Mouse (Mus musculus) gastrocnemius, postnatal 25 days (tissue): ENCODE results near the gene Rgs2. TPM values are rescaled to one million over a fixed set of nuclear protein-coding genes. Genes with fewer than 3 reads are reported as not detected.

Experiments
- DNase-seq: peaks from one replicate; pipeline ENCODE4 v3.0.0; 2022
- long read RNA-seq, 2 experiments: library from polyadenylated mRNA; stranded (forward); transcript quantifications; one replicate each; pipeline ENCODE4 v2.0.0; 2021
- total RNA-seq, 2 experiments: library from RNA; stranded (reverse); gene quantifications; 1 replicate in 1 of 2; 2 replicates in 1 of 2; pipeline ENCODE4 v1.2.3; 2021

Gene Rgs2
- total RNA-seq, result 1 to 10 TPM; 7.2 to 7.4 TPM
- long read RNA-seq, experiment 1, result 0 reads
- long read RNA-seq, experiment 2, partial matches to known transcripts, result 1 of 1 reads
- long read RNA-seq, experiment 2, other reads (novel, unspliced or antisense), result 0 of 1 reads

DNA sequence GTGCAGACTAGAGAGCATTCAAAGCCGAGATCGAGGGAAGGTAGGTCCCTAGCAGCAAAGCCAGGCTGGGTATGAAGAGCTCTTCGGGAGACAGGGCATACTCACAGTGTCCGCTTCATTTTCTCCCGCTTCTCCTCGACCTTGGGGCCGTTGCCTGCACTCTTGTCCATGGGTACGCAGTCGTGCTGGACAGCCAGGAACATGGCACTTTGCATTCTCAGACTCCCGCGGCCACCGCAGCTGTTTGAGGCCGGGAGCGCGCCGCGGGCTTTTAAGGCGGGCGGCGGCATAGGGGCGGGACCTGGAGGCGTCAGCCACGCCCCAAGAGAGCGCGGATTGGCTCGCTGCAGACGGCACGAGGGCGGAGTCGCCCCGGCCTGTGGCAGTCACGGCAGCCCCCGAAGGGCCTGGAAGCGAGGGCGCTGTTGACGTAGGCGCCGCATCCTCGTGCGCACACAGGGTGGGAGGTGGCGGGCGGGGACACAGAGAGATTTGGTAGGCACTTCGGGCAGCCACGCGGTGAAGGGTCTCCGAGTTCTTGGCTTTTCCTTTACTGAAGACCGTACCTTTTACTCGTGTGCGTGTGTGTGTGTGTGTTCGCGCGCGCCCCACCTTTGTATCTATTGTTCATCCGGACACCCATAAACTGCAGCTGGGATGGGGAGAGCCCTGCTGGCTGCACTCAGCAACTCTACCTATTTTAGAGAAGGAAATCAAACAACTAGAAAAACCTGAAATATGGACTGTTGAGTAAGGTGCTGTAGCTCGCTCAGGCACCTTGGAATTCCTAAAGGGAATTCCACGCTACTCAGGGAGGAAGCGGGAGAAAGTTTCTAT lies at the start of gene Rgs2:
Rgs2 (minus strand) TSS at position 258 of the 837 bp plus-strand sequence.
- peak; percentile 94 for DNase-seq

DNA sequence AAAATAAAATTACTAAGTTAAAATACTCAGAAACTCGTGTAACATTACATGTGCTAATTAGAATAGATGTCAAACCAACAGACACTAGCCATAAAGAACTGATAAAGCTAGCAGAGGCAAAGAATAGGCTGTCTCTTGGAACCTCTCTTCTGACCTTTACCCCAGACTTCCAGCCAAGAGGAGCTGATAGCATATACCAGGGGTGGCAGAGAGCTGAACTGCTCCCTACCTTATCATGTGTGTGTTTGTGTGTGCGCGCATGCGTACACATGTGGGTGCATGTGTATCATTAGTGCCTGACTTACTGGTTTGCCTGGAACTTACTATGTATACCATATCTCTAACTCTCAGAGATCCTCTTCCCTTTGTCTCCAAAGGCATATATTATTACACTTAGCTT lies 49.4 kb upstream of the Rgs2 start:
- no peak for DNase-seq

DNA sequence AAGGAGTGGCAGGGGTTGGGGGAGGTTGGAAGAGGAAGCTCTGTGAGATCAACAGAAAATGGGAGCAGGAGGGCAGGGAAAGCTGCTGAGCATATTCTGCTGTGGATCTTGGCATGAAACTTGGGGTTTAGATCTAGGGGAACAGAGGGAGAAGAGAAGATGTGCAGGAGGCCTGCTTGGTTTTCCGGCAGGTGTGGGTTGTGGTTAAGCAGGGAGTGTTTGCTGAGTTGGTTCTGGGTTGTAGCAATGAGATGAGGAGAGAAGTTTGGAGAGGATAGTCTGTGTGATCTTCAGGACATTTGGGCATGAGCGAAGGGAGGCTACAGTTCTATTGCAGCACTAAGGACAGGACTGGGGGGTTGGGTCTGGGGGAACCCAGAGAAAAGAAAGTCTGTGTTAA lies 37.9 kb upstream of the Rgs2 start:
- DNase-seq, result no peak

DNA sequence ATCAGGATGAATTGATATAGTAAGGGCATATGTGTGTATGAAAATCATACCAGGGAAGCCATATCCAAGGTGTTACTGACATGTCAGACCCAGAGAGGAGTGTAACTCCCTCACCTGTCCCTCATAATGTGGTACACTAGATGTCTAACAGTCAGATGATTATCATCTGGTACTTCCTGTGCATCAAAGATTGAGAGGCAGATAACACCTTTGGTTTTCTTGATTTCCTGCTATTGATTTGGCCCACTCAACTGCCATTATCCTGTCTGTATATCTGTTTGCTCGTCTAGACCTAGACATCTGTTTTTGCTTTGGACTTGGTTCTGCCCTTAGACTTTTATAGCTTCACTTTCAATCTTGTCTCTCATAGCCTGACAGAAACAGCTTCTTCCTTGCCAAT lies 29.5 kb upstream of the Rgs2 start:
- DNase-seq, result no peak

DNA sequence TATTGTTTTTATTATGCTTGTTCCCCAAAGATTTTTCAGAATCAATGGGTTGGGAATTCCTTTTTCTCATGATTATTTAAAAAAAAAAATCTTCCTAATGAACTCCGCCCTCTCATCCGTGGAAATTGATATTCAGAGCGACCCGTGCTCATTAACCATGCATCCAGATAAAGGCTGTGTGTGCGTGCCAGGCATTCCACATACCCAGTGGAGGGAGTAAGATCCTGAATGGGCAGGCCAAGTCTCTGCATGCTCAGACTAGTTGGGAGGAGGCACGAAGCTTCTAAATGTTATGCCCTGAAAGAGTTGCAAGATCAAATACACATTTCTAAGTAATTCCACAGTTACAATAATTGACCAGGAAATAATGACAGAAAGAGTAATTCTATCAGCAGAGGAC lies 26.5 kb upstream of the Rgs2 start:
- DNase-seq, result no peak

DNA sequence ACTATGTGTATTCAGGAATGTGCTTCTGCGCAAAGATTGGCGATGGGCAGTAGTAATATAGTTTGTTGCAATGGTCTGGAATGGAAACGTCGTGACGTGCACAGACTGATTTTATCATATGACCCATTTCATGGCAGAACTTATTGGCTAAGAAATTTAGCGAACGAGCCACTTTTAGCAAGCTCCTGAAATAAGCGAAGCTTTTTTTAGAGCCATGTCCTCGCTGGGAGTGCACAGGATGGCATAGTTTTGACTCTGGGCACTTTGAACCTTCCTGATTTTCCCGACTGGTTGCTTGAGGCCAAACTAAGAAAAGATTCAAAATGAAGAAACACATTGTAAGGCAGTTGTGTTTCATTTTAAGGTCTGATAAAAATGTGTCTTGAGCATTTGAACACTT lies 25.7 kb upstream of the Rgs2 start:
- DNase-seq, result no peak

DNA sequence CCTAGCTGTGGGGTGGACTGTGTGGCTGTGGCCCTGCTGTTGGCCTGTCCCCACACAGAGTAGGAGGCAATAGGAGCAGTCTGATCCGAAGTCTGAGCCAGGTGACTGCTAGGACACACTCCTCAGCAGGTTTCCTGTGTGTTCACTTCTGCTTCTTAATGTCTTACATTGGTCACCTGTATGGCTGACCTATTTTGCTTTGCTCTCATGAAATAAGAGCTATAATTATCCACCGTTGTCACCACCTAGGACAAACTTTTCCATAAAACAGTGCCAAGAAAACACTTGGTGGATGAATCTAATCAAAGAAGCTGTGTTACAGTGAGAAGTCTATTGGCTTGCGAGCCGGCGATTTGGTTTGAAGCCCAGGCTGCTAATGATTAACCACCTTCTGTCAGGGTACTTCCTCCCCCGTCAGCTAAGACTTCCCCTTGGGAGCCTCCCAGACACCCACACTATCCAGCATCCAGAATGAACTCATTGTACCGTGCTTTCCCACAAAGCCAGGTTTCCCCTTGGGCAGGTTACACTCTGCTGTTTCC lies 14.5 kb upstream of the Rgs2 start:
- no peak for DNase-seq

DNA sequence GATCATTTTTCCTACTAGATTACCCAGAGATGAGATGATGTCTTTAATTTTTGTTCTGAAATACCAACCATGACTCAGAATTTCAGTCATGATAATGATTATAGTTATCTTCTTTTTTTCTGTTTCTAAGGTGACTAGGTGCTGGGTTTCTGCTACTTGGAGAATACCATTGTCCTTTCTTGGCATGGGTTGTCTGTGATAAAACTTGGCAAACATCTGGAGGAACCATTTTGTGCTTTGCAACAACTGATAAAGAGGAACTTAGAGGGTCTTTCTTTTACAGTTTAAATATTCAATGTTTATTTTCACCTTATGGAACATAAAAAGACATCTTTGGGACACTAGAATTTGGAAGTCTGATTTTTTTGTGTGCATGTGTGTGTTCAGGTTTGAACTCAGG lies 10.0 kb upstream of the Rgs2 start:
- no peak for DNase-seq

DNA sequence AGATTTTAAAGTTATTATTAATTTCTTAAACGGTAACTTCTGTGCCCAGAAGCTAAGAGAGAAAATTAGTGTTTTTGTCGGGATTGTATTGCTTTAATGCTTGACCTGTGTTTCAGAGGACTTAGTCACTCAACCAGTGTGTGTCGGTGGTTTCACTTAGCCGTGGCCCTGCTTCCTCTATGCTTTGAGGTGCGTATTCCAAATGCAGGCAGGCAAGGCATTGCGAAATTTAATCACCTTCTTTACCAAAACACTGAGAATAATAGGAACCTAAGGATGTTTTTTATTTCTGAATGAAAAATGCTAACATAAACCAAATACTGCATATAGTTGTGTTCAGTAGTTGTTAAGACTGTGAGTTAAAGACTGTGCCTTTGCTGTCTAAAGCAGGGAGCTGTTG lies 3.4 kb upstream of the Rgs2 start:
- DNase-seq, result no peak

DNA sequence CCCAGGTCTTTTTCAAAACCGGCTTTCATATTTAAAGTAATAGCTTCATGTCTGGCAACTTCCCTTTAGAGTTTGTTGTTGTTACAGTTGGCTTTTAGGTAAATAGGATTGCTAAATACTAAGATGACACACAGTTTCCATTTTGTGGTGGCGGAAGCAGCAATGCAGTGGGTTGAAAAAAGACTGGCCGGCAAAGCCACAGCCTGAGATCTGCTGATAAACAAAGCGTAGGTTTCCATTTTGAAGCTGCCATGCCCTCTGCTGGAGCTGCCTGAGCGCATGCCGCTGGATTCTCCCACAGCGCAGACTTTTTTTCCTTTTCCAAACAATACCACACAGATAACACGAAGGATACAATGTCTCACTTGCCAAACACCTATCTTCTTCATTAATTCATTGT lies 2.6 kb upstream of the Rgs2 start:
- DNase-seq, result peak; percentile 61

DNA sequence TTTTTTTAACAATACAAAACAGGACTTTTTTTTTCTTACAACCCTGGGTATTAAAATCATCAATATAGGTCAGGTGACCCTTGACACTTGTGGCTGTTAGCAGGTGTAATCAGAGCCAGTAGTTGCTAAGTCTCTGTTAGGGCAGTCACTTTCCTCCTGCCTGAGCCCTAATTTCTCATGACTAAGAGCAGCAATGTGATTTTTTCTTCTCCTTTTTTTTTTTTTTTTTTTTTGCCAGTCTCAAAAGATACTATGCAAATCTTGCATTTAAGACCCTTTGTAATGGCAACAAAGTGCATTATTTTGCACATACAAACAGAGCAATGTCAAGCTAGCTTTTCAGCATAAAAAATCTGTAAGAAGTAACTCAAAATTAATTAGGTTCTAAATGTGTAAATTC lies 1.7 kb upstream of the Rgs2 start:
- no peak for DNase-seq

DNA sequence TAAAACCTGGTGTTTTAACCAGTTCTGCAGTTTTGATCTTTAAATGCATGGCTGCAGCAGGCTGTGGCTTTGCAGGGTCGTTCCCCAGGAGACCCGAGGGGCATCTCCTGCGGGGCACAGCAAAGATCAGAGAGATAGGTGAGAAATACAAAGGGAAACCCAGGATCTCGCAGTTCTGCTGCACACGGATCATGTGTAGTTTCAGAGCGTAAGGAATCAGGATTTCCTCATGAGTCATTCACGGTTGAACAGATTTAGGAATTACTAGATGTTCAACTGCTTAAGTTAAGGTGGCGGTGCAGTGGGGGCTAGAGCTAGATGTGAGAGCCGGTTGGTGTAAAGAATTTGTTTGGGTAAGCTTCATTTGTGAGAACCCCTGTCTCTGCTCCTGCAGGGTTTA lies 780 bp upstream of the Rgs2 start:
- no peak for DNase-seq

DNA sequence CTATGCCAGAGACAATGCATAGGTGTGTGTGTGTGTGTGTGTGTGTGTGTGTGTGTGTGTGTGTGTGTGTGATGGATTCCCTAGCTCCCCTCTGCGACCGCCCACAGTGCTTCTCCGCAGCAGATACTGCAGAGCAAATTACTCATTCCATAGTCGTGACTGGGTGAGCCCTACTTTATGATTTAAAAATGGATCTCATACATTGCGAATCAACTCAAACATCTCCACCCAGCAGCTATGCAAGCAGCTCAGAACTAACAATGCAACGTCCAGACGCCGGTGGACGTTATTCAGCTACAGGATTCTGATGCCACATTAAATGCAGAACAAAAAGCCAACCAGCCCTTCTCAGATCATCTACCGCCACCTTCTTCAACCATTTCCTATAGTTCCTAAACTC lies 545 bp downstream of the Rgs2 start:
- no peak for DNase-seq

DNA sequence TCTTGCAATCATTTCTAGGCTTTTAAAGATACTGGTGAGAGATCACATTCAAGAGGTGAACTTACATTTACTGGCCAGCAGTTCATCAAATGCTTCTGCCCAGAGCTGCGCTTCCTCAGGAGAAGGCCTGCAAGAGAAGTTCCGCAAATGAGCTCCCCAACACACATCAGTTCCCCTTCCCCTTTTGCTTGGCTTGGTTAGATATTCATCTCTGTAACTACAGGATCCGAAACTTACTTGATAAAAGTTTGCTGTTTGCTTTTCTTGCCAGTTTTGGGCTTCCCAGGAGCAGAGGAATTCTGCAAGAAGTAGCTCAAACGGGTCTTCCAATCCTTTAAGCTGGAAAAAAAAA lies 1.3 kb downstream of the Rgs2 start:
- DNase-seq, result no peak

DNA sequence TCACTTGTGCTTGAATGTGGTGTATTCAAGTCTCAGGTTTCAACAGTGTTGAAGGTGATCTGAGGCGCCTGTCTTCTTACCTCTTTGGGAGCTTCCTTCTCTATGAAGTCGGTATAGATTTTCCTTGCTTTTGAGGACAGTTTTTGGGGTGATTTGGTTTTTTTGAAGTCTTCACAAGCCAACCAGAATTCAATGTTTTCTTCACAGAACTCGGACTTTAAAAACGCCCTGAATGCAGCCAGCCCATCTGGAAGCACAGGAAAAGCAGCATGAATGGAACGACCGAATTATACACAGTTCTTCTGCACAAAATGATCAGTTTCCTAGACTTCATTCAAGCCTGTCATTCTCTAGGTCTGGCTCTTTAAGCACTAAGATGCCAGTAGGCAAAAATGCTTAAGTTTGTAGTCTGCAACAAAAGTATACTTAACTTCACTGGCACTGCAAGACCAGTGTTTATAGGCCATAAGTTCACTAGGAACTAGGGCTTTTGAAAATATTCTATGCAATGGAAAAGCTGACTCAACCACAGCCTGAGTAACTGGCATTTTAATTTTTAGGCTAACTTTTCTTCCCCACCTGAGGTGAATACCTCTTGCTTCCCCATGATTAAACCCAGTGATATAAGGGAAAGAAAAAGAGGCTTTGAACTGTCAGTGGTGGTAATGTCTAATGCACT lies 1.8 kb downstream of the Rgs2 start:
- no peak for DNase-seq

DNA sequence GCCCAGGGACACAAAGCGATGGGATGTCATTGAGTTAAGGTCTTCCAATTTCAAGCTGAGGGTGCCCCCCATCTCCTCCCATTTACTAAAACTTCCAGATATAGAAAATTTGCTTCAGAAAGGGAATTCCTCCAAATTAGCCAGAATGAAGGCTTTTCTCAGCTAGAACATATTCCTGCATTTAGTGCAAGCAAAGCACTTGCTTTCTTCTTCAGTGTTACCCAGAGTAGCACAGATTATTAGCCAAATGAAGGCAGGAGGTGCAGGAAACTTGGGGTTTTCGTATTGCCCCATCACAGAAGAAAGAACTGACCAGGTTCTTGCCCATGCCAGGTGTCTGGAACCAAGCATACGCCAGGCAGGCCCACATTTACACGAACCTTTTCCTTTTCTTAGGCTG lies 3.7 kb downstream of the Rgs2 start:
- DNase-seq, result no peak

DNA sequence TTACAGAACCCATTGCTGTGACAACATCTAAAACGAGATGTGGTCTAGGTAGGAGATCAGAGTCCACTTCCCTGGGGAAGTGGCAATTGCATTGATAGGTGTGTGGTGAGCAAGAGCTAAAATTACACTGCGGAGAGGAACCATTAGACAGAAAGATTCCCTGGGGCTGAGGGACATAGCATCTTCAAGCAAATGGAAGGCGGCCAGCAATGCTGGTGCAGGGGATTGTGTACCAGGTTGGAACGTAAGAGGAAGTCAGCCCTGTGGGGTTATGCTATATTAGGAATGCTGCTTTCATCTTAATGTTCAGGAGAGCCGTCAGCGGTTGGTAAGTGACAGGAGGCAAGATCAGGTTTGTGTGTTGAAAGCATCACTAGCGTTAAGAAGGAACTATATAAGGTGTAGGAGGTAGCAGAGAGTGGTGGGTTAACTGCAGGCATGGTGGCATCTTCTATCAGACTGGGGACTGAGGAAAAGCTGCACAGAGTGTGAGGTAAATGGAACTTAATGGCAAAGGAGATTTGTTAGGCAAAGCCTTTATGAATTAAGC lies 4.5 kb downstream of the Rgs2 start:
- DNase-seq, result no peak

DNA sequence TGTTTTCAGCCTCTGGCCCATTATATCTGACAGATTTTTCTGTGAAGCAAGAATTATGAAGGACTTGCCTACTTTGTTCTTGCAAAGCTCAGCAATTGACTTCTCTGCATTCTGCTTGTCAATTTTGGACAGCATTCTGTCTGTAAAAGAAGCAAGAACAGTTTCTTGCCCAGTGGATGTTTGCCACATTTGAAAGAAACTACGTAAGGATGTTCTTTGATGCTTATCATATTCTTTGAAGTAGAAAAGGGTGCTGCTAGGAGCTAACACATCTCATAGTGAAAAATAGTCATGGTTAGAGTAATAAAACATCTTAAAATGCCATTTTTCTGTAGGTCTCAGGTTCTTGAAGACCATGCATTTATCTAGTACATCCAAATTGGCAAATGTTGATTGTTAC lies 10.9 kb downstream of the Rgs2 start:
- DNase-seq, result no peak

DNA sequence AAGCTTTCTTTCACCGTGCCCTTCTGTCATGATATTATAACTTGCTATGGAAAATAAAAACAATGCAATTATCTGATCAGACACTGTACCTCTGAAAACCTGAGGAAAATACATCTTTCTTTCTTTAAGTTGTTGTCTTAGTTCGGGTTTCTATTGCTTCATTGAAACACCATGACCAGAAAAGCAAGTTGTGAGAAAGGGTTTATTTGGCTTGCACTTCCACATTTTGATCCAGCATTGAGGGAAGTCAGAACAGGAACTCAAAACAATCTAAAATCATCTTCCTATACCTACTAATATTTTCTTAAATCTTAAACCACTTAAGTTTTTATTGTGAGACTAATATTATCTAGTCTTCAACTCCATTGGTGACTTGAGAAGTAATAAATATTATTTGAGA lies 11.4 kb downstream of the Rgs2 start:
- no peak for DNase-seq

DNA sequence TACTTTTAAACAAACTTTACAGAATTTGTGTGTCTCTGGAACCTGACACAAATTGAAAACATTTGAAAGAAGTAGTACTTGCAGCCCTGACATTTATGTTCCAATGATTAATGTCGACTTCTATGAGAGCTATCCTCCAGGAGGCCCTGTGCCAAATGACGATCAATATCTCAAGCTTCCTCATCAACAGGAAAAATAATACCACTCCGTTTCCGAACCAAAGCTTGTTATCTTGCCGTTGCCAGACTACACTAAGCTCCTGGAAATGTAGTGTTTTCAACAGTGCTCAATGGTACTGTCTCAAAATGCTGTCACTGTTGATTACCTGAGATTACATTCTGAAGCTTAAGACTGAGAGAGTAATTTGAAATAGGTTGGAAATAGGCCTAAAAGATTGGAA lies 13.7 kb downstream of the Rgs2 start:
- no peak for DNase-seq

DNA sequence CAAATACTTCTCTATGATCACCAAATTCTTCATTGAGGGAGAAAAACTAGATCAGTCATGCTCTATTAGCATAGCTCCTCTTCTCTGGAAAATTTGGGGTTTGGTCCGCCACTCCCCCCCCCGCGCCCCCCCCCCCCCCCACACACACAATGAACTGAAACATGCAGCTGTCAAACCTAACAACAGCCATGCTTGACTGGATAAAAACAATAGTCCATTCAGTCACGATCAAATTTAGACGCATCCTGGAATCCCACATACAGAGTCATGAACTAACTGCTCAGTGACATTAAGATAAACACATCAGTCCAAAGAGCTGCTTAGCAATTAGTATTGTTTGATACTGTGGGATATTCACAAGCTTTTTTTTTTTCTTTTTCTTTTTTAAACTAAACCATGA lies 14.2 kb downstream of the Rgs2 start:
- DNase-seq, result no peak

DNA sequence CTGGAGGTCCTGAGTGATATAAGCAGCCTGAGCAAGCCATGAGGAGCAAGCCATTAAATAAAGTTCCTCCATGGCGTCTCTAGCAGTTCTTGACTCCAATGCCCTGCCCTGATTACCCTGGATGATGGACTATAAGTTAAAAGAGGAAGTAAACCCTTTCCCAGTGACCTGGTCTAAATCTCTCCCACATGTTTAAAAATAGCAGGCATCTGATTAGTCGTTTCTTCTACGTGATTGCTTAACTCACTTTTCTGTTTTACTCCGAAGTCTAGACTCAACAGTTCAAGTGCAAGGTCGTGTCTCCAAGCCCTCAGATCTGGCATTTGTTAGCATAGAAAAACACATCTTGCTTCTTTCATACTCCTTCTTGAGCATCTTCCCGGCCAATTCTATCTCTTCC lies 15.2 kb downstream of the Rgs2 start:
- no peak for DNase-seq

DNA sequence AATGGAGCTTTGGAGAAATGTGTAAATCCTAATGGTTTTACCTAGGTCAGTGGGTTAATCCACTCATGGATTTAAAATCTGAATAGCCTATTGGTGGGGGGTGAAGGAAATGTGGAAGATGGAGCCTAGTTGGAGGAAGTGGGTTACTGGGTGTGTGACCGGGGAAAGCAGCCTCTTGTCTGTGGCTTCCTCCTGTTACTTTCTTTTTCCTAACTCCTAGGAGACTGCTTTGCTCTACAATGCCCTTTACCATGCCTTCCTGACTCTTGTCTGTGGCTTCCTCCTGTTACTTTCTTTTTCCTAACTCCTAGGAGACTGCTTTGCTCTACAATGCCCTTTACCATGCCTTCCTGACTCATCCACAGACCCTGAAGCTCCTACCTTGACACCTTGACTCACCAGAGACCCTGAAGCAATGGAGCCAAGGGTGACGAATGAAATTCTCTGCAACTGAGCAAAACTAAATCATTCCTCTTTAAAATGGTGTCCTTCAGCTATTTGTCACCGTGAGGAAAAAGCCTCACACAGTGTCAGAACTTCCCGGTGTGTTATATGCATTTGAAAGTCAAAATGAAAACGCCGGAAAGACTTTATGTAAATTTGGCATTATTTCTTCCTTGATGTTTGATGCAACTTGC lies 18.9 kb downstream of the Rgs2 start:
- no peak for DNase-seq
